Mouse (Mus musculus) embryonic facial prominence, embryonic 10.5 days (tissue): ENCODE measurements around the gene Ccdc6. TPM values are rescaled to one million over a fixed set of nuclear protein-coding genes. Genes with fewer than 3 reads are reported as not detected.
A peak's percentile ranks its signal among the peaks of the same experiment; 100 is the strongest.
"Not testable (repeated sequence)": the region's sequence is repeated elsewhere in the genome, so short reads cannot be mapped to it uniquely, and the experiment has no call there.

Experiments used
- DNase-seq: peaks from one replicate; pipeline ENCODE4 v3.0.0-alpha.2; 2017; ENCODE audit warnings: low spot score
- H3K27ac ChIP-seq: fragments of 300-500 bp; sonication (generic); replicated peaks from 2 replicates; pipeline ENCODE4 v1.5.1; 2016; ENCODE audit warnings: mild to moderate bottlenecking
- H3K27me3 ChIP-seq: fragments of 300-500 bp; sonication (generic); replicated peaks from 2 replicates; pipeline ENCODE4 v1.6.1; 2016; ENCODE audit warnings: low read depth, mild to moderate bottlenecking; ENCODE audit not compliant: poor library complexity, severe bottlenecking
- H3K36me3 ChIP-seq: fragments of 300-500 bp; sonication (generic); replicated peaks from 2 replicates; pipeline ENCODE4 v1.6.1; 2016; ENCODE audit warnings: mild to moderate bottlenecking, moderate library complexity
- H3K4me1 ChIP-seq: fragments of 300-500 bp; sonication (generic); 2 replicates; pipeline ENCODE4 v1.6.1; 2016
- H3K4me3 ChIP-seq: fragments of 300-500 bp; sonication (generic); 2 replicates; pipeline ENCODE4 v1.5.1; 2016; ENCODE audit warnings: mild to moderate bottlenecking, moderate library complexity
- H3K9me3 ChIP-seq: fragments of 300-500 bp; sonication (generic); 2 replicates; pipeline ENCODE4 v1.6.1; 2016; ENCODE audit warnings: mild to moderate bottlenecking
- WGBS: fragments of 180-500 bp; shearing (Covaris S2); methylation state at CpG from one replicate; pipeline ENCODE4 v1.1.7; 2016; 5-methylcytosine and 5-hydroxymethylcytosine counted together
- polyA plus RNA-seq: library from polyadenylated mRNA; unstranded; fragments of >200 nt; fragmentation: Nextera tagmentation; extraction: Ambion mirVana; gene quantifications from 2 replicates; pipeline ENCODE4 v1.2.1, GENCODE M21; 2016

Ccdc6 gene
- polyA plus RNA-seq, 1 experiment from 2014 or later, result 19.9 TPM

GRCm38 (mm10) chr10:70204505-70205399 is 107.8 kb downstream of the Ccdc6 start, which contains the start of gene Mrln:
Mrln (plus strand) TSS chr10:70204664.
- no peaks in the 10 kb centered on the region for H3K9me3 ChIP-seq
- no peaks in the 10 kb centered on the region for H3K27me3 ChIP-seq
- 0 out of 2 replicates have a peak within 1 kb of the TSS, but pooled peaks have one; percentile 30 for H3K27ac ChIP-seq
- DNase-seq, result no peak
- no peak within 1 kb of the TSS for H3K4me3 ChIP-seq
- no peaks in the 10 kb centered on the region for H3K36me3 ChIP-seq
- H3K4me1 ChIP-seq, result peaks cover 22% of the 10 kb centered on the region
- 65% methylated on average over 17 of the region's 17 CpGs for WGBS

- no peaks in the 10 kb centered on the region for H3K36me3 ChIP-seq
- no peaks in the 10 kb centered on the region for H3K27me3 ChIP-seq
- H3K9me3 ChIP-seq, result no peaks in the 10 kb centered on the region
- H3K4me3 ChIP-seq, result no peak overlapping the region
- H3K27ac ChIP-seq, result no peak overlapping the region
- no peak for DNase-seq
- H3K4me1 ChIP-seq, result no peaks in the 10 kb centered on the region
- WGBS, result 86% methylated on average over 9 of the region's 9 CpGs
These were observed 114.4 kb downstream of the Ccdc6 start for GRCm38 (mm10) chr10:70211281-70211680.

GRCm38 (mm10) chr10:70220971-70221370 is 124.0 kb downstream of the Ccdc6 start:
- WGBS, result 65% methylated on average over 5 of the region's 5 CpGs
- DNase-seq, result no peak
- Histone ChIP-seq H3K27me3 (no peaks in the 10 kb centered on the region), H3K36me3 (no peaks in the 10 kb centered on the region), H3K27ac (no peak overlapping the region), H3K4me1 (0 out of 2 replicates have a peak, but pooled peaks cover 3% of the 10 kb centered on the region), H3K9me3 (no peaks in the 10 kb centered on the region), H3K4me3 (no peak overlapping the region)

GRCm38 (mm10) chr10:70222231-70222630 is 125.3 kb downstream of the Ccdc6 start:
- H3K9me3 ChIP-seq, DNase-seq, H3K27ac ChIP-seq, H3K4me3 ChIP-seq, H3K27me3 ChIP-seq, H3K4me1 ChIP-seq, H3K36me3 ChIP-seq: not testable (repeated sequence)
- WGBS, result 90% methylated on average over 8 of the region's 8 CpGs

GRCm38 (mm10) chr10:70224571-70224970 is 127.7 kb downstream of the Ccdc6 start:
- no peaks in the 10 kb centered on the region for H3K9me3 ChIP-seq
- H3K36me3 ChIP-seq, result no peaks in the 10 kb centered on the region
- H3K4me1 ChIP-seq, result 0 out of 2 replicates have a peak, but pooled peaks cover 3% of the 10 kb centered on the region
- no peak overlapping the region for H3K27ac ChIP-seq
- no peak for DNase-seq
- H3K4me3 ChIP-seq, result no peak overlapping the region
- H3K27me3 ChIP-seq, result no peaks in the 10 kb centered on the region
- 88% methylated on average over 6 of the region's 6 CpGs for WGBS

GRCm38 (mm10) chr10:70225760-70226159 is 128.8 kb downstream of the Ccdc6 start:
- H3K4me1 ChIP-seq, result 0 out of 2 replicates have a peak, but pooled peaks cover 3% of the 10 kb centered on the region
- H3K9me3 ChIP-seq, result no peaks in the 10 kb centered on the region
- no peak for DNase-seq
- no peaks in the 10 kb centered on the region for H3K36me3 ChIP-seq
- H3K27ac ChIP-seq, result no peak overlapping the region
- H3K4me3 ChIP-seq, result no peak overlapping the region
- 77% methylated on average over 6 of the region's 6 CpGs for WGBS
- no peaks in the 10 kb centered on the region for H3K27me3 ChIP-seq

- Histone ChIP-seq H3K4me1 (0 out of 2 replicates have a peak, but pooled peaks cover 3% of the 10 kb centered on the region), H3K36me3 (no peaks in the 10 kb centered on the region), H3K9me3 (no peaks in the 10 kb centered on the region), H3K27me3 (no peaks in the 10 kb centered on the region), H3K4me3 (no peak overlapping the region), H3K27ac (no peak overlapping the region)
- DNase-seq, result no peak
These were observed 129.7 kb downstream of the Ccdc6 start for GRCm38 (mm10) chr10:70226608-70227007.

GRCm38 (mm10) chr10:70230352-70230751 is 133.4 kb downstream of the Ccdc6 start:
- 0 out of 2 replicates have a peak, but pooled peaks cover 3% of the 10 kb centered on the region for H3K4me1 ChIP-seq
- H3K27me3 ChIP-seq, result no peaks in the 10 kb centered on the region
- no peak for DNase-seq
- no peak overlapping the region for H3K4me3 ChIP-seq
- H3K27ac ChIP-seq, result no peak overlapping the region
- 88% methylated on average over 6 of the region's 6 CpGs for WGBS
- no peaks in the 10 kb centered on the region for H3K36me3 ChIP-seq
- no peaks in the 10 kb centered on the region for H3K9me3 ChIP-seq

- WGBS, result 72% methylated on average over 2 of the region's 2 CpGs
These were observed 141.0 kb downstream of the Ccdc6 start for GRCm38 (mm10) chr10:70237936-70238335.

More at GRCm38 (mm10) chr10:70237936-70238335, 141.0 kb downstream of the Ccdc6 start:
- Histone ChIP-seq H3K36me3 (no peaks in the 10 kb centered on the region), H3K4me1 (0 out of 2 replicates have a peak, but pooled peaks cover 3% of the 10 kb centered on the region), H3K4me3 (no peak overlapping the region), H3K27me3 (peaks cover 8% of the 10 kb centered on the region), H3K9me3 (no peaks in the 10 kb centered on the region), H3K27ac (no peak overlapping the region)
- no peak for DNase-seq

Other genes starting within 250 kb of the Ccdc6 start
- gene Mrln, start 107.5 kb downstream of the Ccdc6 start, polyA plus RNA-seq, result 2.1 and 2.6 TPM in 2 replicates
- gene Slc16a9, start 148.0 kb downstream of the Ccdc6 start, polyA plus RNA-seq, result 0.24 and 0.26 TPM in 2 replicates